Mouse (Mus musculus) spleen, postnatal 36 days (tissue): ENCODE measurements around the gene Ffar4.

ENCODE experiments used
- DNase-seq, 2 experiments: peaks; one replicate each; pipeline ENCODE4 v3.0.0; 2022; ENCODE audit warnings: low spot score in 2 of 2, mixed read lengths in 1 of 2

Gene Ffar4

DNA sequence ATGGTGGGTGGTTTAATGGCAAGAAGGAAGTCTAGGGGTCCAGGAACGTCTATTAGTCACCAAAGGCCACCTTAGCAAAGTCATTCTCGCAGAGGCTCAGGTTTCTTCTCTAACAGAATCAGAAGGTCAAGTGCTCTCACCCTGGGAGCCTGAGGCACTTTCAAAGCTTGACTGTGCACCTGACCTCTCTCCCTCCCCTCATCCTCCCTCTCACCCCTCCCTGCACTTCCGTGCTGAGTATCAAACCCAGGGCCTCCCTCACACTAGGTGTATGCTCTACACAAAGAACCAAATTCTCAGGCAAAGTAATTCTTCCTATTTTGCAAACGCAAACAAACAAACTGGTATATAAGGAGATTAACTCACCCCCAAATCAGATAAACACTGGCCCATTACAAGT is 640 bp upstream of the Ffar4 start:
- DNase-seq, result no peak

DNA sequence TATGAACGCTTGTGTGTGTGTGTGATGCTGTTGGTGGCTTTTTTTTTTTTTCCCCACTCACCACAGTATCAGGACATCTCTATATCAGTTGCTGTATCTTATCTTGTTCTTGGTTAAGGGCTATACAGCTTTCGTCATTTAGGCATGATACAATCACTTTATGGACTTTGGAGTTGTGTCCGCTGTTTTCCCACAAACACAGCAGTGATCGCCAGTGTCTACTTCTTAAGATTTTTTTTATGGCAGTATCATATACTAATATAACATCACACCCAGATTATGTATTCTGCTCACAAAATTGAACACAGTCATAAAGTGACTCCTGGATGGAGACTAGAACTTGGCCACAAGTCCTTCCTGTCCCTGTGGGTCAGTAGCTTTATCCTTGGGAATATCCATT is 11.0 kb downstream of the Ffar4 start:
- no peak for DNase-seq

DNA sequence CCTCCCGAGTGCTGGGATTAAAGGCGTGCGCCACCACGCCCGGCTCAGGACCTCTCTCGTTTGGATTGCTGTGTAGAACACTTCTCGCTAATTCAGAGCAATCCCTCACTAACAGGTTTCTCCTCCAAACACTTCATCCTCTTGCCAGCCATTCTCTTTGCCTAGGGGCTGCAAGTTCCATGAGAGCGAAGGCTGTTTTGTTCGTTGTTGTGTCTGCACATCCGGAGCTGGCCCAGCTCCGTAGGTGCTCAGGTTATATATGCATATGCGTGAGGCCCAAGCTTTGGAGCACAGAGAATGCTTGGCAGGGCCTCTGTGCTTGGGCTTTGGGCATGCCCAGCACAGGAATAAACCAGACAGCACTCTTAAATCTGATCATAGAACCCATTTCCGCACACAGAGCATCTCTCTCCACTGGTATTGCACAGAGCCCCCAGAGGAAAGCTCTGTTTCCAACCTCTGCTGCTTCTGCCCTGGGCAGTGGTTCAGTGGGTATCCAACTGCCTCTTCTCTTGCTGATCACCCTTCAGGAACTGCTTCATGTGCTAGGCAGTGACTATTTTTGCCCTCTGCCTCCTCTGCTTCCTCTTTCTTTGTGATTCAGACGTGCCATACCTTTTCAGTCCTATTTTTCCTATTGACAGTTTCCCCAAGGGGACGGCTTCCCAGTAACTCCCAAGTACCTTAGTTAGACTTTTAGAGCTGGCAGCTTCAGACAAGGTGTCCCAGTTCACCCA is 12.8 kb downstream of the Ffar4 start:
- no peak for DNase-seq

DNA sequence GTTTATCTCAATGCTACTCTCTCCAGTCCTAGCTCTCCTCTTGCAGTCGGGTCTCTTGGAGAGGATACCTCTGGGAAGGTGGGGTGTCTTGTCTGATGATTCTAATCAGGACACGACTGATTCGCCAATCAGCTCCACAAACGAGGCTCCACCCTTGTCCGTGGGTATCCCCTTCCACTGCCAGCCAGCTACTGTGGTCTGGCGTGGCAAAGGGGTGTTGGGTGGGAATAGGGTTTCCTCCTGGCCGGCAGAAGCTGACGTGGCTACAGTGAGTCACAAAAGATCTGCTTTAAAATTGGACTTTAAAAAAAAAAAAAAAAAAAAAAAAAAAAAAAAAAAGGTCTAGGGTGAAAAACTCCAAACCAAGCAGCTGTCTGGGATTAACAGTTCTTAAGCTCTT is 14.2 kb downstream of the Ffar4 start:
- no peak for DNase-seq

DNA sequence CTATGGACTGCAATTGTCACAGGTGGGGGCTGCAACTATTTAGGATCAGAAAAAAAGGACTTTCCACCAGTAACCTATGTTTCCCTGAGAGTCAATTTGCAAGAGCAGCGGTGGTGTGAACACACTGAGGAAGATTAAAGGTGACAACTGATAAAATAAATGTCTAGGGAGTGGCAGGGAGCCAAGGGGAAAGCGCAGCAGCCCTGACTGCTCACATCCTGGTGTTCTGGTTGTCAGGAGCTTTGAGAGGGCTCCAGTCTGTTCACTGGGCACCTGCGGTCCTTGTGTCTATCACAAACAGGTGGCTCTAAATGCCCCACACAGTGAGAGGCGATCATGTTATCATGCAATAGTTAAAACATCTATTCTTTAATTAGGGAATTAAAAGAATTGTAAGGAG is 15.7 kb downstream of the Ffar4 start:
- no peak for DNase-seq

DNA sequence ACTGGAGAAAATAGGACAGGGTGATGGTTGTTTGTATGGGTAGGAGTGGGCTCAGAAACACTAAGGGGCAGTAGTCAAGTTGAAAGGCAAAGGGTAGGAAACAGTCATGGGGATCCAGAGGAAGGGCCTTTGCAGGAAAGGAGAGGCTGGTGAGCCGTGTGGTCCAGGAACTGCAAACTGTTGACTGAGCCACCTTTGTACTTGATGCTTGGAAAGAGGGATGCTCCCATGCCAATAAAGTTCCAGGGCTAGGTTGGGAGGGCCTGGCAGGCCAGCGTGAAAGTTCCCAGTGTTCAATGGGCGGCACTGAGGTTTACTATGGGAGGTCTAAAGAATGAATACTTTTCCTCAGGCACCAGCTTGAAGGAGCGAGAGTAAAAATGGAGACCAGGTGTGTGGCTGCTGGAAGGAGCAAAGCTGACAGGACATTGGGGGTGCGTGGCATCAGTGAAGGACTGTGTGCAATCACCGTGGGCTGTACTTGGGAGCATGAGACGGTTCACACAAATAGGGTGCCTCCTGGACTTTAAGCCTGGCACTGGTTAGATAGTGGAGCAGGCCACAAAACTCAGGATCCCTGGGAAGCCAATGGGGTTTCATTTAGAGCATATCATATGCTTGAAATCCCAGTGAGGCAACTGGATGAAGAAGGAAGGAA is 18.1 kb downstream of the Ffar4 start:
- DNase-seq, result no peak

DNA sequence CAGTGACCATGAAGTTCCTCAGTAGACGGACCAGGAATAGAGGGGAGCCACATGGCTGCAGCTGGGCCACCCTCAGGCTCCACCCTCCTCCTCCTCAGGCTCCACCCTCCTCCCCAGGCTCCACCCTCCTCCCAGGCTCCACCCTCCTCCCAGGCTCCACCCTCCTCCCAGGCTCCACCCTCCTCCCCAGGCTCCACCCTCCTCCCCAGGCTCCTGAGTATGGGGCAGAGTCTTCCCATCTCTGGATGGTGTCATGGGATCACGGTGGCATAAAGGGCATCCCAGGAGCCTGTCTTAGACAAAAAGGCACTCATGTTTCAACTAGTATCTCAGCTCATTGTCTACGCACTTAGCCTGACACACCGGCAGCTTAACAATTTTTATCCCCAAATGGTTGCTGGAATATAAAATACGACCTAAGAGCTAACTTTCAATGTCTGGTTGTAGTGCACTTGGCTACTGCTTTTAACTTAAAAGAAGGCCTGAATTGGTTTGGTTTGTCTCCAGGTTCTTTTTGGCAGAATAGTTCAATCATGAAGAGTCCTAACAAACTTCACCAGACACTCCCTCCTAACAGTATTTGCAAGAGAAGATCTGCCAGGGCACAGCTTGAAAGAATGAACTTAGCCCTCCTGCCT is 23.4 kb downstream of the Ffar4 start:
- DNase-seq, result no peak

DNA sequence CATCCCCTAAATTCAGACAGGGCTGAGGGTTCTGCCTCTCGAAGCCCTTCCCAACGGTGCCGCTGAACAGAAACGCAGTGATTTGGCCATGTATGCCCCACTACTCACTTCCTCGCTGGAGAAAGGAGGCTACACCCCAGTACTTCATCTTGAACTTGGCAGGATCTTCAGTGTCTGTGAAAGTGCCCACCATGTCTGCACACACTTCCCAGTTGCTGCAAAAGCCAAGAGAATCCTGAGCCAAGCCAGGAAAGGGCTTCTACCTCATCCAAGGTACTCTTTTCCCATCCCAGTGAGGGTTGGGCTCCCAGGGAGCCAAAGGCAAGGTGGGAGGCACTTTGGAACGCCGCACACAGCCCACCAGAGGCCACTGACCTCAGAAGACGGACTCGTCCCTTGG is 27.1 kb downstream of the Ffar4 start:
- DNase-seq, result no peak

DNA sequence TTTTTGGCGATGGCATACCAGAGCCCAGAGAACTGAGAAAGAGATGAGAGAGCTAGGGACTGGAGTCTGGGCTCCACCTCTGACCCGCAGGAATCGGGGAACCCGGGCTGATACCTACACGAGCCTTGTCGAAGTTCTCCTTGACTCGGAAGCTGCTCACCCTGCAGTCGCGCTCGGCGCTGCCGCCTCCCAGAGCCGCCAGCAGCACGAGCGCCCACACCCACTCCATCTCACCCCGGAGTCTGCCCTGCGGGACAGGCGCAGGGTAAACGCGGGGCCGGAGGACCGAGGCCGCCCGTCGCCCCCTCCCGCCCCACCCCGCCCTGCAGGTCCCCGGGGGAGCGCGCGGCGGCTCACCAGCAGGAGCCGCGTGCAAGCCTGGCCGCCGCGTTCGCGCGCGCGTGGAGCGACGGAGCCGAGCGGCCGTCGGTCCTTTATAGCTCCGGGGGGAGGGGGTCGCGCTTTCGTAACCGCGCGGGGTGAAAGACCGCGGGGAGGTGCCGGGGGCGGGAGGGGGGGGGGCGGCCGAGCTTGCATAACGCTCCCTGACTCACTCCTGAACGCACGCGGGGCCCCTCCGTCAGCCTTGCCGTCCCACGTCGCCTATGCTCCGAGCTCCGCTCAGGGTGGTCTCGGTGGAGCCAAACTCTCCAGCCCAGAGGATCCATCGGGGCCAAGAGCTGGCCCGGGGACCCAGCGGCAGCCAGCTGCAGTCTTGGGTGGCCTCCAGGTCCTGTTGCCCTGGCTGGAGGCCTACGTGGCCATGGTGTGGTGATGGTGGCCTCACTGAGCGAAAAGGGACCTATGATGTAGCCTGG is 27.7 kb downstream of the Ffar4 start:
- no peak for DNase-seq

DNA sequence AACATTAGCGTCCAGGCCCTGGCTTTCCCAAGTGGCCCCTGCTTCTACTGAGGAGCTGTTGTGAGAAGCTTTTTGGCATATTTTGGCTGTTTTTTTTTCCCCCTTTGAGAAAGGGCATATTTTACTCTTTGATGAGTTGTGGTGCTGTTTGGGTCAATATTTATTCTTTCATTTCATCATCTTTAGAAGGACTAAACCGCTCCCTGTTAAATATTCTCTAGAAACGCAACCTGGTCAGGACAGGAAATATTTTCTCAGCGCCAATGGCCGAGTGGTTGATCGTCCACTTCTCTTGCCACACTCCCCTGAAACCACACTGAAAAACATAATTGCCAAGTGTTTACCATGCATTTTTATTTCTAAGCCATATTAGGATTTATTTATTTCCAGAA is 28.3 kb downstream of the Ffar4 start, which contains the start of gene Rbp4:
Rbp4 (minus strand) TSS at position 63 of the 392 bp plus-strand sequence.
- DNase-seq, result no peak

DNA sequence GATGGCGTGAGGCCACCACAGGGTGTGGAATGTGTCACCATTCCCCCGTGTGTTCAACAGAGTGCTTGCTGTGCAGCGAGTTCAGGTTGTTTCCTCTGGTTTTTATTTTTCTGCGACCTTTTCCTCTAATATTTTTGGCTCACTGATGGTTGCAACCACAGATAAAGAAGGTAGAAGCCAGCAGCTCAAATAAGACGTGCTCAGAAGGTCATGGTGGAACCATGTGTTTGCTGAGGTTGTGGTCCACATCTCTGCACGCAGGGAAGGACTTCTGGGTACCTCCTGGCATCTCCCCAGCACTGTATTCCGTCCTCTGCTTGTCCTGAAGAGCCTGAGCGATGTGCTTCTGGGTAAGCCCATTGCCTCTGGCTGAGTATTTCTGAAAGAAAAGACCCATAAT is 29.8 kb downstream of the Ffar4 start:
- no peak for DNase-seq

DNA sequence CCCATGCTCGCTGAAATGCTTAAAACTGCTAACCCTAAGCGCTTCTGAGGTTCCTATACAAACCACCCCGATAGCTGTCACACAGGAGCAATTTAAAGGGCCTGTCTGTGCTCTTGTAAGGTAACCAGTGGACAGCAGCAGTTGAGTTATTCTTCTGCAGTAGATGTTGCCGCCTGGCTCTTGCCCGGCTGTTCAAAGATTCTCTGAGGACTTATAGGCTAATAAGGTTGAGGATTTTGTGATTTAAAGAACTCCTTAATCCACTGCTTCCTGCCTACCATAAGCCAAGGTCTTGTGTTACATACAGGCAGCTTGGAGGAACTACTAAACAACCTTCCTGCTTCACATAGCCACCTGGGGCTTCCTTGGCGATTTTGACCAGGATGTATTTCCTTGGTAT is 35.6 kb downstream of the Ffar4 start, which contains the start of gene Pde6c:
Pde6c (plus strand) TSS at position 301 of the 400 bp plus-strand sequence.
- no peak for DNase-seq

DNA sequence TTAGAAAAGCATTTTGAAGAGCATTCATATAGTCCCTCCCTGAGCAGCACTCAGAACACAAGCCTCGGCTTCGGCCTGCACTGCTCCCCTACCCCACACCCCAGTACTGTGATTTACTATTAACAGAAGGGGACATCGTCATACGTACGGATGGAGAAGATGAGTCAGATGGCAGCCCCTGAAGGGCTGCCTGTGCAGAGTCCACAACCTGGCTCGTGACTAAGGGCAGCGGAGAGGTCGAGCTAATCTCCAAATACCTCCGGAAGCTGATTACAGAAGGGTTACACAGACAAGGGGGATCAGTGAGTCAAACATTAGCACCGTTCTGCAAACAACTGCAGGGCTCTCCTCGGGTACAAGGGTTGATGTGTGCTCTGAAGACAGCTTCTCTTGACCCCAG is 37.1 kb downstream of the Ffar4 start:
- DNase-seq, result no peak

DNA sequence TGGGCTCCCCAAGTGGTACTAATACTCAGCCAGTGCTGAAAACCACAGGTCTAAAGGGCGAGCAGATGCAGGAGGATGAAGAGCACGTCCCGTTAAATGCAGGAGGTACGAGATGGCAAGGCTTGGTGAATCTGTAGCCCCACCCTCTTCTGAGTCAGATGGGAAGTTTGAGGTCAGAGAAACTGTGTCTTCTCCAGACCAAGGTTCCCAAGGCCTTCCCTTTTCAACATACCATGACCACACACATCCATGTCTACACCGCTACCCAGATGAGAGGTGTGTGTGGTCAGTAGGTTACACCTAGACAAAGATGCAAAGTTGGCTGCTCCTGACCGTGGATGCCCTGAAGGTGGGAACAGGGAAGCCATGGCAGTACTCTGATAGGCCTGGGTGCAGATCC is 37.9 kb downstream of the Ffar4 start:
- no peak for DNase-seq

DNA sequence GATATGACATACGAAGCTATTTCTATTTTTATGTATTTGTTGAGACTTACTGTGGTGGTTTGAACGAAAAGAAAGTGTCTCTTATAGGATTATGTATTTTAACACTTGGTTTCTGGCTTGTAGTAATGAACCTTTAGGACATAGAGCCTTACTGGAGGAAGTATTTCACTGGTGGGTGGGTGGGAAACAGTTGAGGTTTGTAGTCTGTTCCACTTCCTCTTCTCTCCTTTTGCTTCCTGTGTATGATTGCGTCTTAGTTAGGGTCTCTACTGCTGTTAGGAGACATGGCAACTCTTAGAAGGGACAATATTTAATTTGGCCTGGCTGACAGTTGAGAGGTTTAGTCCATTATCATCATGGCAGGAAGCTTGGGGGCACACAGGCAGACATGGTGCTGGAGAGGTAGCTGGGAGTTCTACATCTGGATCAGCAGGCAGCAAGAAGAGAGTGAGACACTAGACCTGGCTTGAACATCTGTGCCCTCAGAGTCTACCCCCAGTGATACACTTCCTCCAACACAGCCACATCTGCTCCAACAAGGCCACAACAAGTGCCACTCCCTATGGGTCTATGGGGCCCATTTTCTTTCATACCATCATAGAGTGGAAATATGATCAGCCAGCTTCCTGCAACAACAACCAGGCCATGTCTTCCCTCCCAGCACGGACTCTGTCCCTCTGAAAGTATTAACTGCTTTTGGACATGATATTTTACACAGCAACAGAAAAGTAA is 46.8 kb downstream of the Ffar4 start:
- DNase-seq, result peak; percentile 18 to 40

DNA sequence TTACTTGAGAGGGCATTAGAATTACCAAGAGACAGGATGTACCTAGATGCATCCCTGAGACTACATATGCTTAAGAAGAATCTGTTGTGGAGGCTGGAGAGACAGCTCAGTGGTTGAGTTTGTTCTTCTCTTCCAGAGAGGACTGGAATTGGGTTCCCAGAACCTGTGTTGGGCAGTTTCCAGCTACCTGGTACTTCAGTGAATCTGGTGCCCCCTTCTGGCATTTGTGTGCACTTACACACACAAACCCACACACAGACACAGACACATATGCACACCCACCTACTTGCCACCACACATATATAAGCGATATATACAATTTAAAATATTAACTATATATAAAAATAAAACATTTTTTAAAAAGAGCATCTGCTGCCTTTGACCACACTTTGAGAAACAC is 59.4 kb downstream of the Ffar4 start:
- DNase-seq, result no peak

DNA sequence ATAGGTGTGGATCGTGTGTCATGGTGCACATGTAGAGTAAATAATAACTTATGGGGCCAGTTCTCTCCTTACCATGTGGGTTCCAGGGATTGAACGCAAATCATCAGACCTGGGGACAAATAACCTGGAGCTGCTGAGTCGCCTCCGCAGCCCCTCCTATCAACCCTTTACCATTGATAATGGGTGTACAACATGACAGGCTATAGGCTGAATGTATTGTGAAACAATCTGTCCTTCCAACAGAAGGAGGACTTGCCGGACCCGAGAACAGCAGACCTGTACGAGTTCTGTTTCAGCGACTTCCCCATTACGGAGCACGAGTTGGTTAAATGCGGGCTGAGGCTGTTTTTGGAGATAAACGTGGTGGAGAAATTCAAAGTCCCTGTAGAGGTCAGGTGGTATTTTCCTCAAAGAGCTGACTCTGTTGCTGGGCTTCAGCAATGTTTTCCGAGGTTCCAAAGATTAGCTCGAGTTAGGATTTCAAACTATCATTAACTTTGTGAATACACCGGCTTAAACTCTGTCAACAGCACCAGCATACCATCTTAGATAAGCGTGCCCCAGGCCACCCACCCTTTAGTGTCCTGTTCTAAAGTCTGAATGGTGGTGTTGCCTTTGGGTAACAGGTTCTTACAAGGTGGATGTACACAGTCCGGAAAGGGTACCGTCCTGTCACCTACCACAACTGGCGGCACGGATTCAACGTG is 64.9 kb downstream of the Ffar4 start:
- DNase-seq, result no peak
